Mouse (Mus musculus) testis, postnatal 14 days (tissue): ENCODE measurements at regions not wholly inside any gene's neighbourhood (a gene's known extent, or its start where the extent isn't known, plus 50 kb on each side); places are given as distances from the start of the nearest gene placed in this dataset.

Experiments
- DNase-seq: peaks from one replicate; pipeline ENCODE4 v3.0.0; 2021; ENCODE audit warnings: low spot score

DNA sequence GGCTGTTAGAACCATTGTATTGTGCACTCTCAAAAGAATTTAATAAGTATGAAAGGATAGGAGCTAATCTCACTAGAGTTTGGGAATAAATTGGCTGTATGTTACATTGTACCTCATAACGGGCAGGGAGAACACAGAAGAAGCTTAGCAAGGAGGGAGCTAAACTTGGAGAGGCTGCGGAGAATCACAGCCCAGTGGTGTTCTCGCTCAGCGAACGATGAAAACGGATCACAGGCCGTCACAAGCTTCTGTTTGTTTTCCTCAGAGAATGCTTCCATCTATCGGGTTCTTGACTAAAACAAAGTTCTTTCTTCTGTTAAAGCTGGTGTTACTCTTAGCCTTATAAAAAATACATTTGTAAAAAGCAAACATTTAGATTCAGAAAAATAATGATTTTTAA, 178.2 kb upstream of the Rnd3 start:
- no peak for DNase-seq

DNA sequence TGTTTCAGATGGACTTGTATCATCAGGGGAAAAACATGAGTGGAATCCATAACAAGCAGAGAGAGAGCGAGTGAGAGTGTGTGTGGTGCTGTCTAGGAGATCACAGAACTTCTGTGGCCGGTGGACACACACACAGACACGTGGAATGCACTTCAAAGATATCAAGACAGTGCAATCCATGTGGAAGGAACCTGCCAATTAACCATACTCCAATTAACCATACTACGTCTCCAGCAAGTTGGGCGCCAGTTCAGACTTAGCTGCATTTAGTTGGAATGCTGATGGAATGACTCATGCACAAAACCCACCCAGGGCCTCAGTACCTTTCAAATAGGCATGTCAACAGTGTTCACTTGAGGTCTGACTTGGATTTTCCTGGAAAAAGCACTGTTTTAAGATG, 172.8 kb upstream of the Rnd3 start:
- no peak for DNase-seq

DNA sequence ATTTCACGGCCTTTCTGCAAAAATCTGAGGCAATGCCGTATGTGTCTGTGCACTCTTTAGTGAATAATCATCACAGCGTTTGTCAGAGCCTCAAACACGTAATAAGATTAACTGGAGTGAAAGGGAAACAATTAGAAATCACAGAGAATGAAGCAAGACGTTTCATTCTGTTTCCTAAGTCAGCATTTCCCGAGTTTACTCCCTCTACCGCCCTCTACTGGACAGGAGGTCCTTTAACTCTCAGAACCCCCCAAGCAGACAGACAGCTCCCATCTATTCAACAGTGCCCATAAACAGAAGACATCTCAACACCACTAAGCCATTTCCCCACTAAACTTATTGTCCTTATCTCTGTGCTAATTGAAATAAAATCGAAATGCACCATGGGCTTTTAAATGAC, 167.5 kb upstream of the Rnd3 start:
- DNase-seq: peak; percentile 5

DNA sequence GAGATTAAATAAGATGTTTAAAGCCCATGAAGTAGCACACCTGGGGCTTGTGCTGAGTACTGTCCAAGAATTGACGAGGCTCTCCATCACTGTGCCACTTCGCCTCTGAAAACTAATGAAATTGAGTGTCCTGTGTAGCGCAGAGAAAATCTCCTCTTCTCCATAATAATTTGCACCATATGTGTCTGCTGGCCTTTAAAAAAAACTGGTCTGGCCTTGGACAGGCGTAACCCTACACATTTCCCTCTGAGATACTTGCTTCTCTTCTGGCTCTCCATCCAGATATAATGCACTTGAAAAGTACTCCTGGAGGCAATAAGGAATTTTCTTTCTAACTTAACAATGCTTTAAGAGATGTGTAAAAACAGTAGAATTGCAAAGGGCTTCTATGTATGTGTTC, 164.5 kb upstream of the Rnd3 start:
- DNase-seq: no peak

DNA sequence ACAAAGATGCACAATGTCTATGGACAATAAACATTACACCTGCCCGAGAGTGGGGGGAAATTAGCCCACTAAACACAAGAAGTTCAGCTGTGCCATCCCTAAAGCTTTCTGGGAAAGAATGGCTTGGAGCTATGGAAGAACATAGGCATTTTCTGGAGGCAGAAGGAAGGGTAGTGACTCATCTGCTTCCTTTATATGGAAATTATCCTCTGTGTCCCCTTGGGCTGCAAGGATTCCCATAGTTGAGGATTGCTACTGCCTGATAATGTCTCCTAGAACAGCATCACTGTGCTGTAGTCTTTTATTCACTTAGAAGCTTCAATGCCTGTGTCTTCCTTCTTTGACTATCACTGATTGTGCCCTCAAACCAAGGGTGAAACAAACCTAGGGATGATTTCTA, 157.3 kb upstream of the Rnd3 start:
- no peak for DNase-seq

DNA sequence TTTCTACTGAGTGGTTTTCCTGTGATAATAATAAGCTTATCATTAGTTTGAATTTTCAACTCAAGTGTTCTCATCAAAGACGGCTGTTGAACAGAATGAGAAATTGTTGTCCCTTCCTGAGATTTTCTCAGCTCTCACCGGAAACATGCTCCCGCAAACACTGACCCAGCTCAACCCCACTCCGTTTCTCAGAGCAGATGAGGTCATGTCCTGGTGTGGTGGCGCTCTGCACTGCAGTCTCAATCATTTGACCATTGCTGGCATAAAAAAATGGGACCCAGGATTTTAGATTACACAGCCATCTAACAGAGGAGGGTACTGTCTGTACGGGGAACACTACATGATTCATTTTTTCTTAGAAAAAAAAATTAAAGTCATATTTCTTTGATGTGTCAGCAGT, 156.5 kb upstream of the Rnd3 start:
- no peak for DNase-seq

DNA sequence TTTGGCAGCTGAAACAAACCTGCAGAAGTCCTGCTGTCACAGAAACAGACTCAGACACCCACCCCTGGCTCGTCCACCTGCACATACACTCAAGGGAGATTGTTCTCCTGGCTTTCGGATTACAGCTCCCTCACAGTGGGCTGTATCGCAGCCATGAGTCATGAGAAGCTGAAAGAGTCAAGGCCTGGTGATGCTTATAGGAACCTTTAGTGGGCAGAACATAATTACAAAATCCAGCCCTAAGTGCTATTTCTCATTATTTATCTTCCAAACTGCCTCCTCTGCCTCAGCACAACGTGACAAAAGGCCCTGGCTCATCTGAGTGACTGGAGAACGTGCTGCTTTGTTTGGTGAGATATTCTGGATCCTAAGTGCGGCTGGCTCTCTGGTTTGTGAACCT, 155.8 kb upstream of the Rnd3 start:
- no peak for DNase-seq

DNA sequence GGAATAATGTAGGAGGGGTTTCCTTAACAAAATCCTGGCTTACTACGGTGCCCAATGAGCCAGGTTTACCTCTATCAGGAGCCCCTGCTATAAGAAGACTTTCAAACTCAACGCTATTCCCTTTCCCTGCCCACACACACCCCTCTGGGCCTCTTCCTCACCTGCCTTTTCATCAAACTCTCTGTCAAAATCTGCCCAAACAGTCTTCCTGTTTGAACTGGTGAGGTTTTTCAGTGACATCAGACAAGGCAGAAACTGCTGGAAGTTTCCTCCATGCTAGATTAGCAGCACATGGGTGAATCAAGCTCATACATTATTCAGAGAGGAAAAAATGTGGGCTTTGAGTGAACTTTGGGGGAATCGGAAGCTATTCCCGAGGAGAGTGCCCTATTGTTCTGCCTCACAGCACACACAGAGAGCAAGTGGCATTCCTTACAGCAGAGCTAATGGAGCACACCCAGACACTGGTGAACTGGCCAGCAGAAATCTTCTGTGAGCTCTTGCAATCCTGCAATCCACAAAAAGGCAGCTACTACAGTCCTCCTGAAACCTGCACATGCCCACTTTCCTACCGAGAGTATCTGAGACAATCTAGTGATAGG, 141.8 kb upstream of the Rnd3 start:
- no peak for DNase-seq

- DNase-seq: no peak
Observed at GRCm38 (mm10) chr2:51288678-51289077, 139.8 kb upstream of the Rnd3 start.

GRCm38 (mm10) chr2:51285632-51286031, 136.7 kb upstream of the Rnd3 start:
- no peak for DNase-seq

- DNase-seq: no peak
Observed at GRCm38 (mm10) chr2:51284781-51285225, 135.9 kb upstream of the Rnd3 start.

GRCm38 (mm10) chr2:51279396-51280045, 130.6 kb upstream of the Rnd3 start:
- DNase-seq: no peak

DNA sequence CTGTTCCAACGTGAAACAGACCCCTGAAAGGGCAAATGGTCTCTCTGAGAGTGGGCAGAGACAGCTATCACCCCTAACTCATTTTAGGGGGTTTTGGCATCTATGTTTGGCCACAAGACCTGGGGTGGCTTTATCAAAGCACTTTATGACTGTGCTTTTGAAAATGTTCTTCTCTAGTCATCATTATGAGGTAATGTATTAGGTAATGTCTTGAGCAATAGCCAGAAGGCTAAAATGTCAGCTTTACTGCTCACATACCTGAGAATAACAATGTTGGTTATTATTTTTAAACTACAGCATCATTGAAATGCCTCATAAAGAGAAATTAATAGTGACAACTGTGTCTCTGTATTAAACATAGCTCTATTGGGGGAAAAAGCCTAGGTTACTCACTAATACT, 129.9 kb upstream of the Rnd3 start:
- no peak for DNase-seq

DNA sequence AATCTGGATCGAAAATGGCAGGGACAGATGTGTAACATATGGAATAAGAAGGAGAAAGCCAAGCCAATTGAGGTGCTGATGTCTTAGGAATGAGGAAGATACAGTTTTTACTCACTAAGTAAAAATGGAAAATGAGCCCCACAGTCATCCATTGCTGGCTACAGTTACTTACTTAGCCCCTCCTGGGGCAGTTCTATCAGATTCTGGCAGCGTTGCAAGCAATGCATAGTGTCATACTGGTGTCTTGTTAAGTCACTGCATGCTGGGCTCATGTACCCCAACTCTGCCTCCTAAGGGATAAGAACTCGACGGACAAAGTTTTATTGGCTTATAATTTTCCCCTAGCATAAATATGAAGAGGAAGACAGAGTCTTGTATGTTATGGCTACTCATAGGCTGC, 129.4 kb upstream of the Rnd3 start:
- DNase-seq: no peak

DNA sequence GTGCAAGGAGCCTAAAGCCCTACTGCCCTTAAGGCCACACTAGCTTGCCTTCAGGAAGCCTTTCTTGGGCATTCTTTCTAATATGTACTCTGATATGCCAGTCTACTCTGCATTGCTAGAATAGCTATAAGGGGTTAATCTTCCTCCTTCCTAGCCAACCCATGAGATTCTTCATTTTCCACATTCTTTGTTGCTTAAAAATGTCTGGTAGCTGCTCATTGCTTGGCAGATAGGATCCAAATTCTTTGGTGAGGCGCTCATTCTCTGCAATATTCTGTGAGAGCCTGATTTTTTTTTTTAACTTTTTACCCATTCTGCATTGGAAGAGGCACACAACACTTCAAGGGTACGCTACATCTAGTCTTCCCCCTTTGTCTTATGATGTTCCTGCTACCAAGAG, 127.7 kb upstream of the Rnd3 start:
- no peak for DNase-seq

DNA sequence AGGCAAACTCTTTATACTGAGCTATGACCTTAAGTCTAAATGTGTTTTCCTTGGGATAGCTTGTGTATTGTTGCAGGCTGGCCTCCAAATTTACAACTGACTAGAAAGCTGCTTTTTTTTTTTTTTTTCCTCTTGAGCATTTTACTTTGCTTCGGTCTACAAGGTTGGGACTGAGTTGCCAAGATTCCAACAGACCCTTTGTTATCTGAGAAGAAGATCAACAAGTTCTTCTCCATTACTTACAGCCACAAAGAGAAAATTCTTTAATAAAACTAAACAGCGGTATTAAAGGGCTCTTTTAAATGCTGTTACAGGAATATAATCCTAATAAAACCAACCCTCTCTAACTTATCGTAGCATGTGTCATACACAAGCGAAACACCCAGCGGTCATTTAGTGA, 124.4 kb upstream of the Rnd3 start:
- no peak for DNase-seq

DNA sequence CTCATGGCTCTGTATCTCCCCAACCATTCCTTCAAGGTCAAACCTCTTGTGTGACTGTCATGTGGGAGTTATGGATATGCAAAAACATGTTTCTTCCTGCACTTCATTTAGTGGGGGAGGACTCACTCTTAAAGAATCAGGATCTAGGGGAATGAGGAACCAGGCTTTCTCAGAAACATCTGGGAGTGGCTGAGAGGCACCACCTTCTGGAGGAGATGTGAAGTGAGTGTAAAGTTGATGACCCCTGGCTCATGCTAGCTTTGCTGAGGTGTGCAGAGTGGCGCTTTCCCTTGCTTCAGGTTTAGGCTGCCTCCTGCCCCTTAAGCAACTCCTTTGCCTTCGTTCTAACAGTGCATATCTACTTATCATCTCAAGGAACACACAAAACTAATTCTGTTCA, 119.6 kb upstream of the Rnd3 start:
- no peak for DNase-seq

GRCm38 (mm10) chr2:51267662-51268061, 118.8 kb upstream of the Rnd3 start:
- no peak for DNase-seq

DNA sequence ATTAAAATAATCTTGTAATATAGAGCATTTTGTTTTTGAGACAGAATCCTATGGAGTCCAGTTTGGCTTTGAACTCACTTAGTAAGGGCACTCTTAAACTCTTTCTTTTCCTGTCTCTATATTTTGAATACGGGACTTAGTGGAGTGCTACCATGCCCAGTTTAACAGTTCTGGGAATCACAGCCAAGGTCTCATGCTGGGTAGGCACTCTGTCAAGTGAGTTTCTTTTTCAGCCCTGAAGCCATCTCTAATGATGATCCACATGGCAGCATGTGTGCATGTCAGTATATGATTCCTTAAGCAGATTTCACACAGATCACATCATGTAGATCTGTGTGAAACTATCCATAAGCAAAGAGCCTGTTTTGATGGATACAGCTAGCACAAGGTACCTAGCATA, 113.6 kb upstream of the Rnd3 start:
- DNase-seq: no peak

DNA sequence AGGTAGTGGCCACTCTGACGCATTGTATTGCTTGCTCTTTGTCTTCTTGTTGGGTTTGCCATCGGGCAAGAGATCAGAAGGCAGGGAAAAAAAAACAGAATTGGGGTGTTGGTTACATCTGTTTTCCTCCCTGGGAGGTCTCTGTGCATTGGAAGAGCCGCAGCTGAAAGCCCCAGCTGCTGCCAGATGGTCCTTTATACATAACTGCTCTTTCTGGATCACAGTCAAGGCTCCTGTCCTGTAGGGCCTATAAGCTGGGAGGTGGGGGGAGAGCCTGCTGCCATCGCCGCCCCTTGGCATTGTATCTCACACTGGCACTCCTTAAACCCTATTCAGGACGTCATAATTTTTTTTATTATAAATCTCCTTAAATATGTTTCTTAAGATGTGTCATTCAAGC, 101.9 kb upstream of the Rnd3 start:
- no peak for DNase-seq

DNA sequence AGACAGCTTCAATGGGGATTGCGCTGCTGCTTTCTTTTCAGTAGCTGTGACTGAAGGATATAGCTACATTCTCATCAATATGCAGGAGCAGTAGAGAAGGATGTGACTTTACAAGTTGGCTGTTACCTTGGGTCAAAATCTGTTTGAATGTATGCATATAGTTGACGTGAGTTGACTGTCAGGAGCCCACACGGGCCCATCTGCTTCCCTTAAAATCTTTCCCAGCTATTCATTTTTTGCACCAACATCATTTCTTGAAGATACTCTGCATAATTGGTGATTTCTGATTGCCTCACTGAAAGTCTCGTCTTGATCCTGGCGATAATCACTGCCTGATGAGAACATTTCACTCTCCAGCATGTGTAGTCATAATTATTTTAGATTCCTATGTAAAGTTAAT, 92.7 kb upstream of the Rnd3 start:
- no peak for DNase-seq

- DNase-seq: no peak
Observed at GRCm38 (mm10) chr2:51240000-51240399, 91.1 kb upstream of the Rnd3 start.

GRCm38 (mm10) chr2:51238992-51239391, 90.1 kb upstream of the Rnd3 start:
- DNase-seq: no peak
